Mouse (Mus musculus): ENCODE data around the gene Tecpr1. TPM values are rescaled to one million over a fixed set of nuclear protein-coding genes. Genes with fewer than 3 reads are reported as not detected.

Tecpr1 gene
- polyA plus RNA-seq, 1 experiment: 16.4 TPM

DNA sequence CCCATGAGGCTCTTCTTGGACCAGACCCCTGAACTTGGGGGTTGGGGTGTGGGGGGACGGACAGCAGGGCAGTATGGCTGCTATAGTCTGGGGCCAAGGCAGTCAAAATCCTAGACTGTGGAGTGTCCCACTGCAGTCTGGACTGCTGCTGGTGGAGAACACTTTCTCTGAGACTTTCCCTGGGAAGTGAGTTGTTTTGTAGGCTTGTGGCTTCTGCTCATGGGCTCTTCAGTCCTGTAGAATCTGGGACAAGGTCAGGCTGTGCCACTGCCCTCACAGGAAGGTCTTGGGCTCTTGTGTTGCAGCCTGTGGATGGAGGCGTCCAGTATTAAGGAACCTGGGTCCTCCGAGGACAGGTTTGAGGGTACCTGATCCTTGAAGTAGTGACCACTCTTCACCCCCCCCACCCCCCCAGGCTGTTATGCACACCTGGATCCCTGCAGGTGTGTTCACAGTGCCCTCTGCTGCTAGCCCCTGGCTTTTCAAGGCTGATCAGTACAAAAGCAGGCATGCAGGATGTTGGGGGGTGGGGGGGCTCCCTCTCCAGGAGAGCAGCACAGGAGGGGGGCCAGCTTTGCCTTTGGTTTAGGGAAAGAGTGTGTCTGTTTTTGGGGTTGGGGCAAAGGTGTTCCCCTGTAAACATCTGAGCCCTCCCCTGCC, 34.2 kb upstream of the Tecpr1 start:
- Histone ChIP-seq H3K4me3 (ENCODE audit: control insufficient read depth, low read depth, low read length) (no peak overlapping the region), H3K4me1 (ENCODE audit: control insufficient read depth, insufficient read depth, low read length) (peaks cover 26% of the 10 kb centered on the region), H3K36me3 (ENCODE audit: control insufficient read depth, insufficient read depth, low read length) (no peaks in the 10 kb centered on the region), H3K27ac (ENCODE audit: control insufficient read depth, insufficient read depth, low read depth, low read length) (no peak overlapping the region), H3K27me3 (ENCODE audit: control insufficient read depth, insufficient read depth, low read length) (no peaks in the 10 kb centered on the region)
- no peak for TF ChIP-seq CTCF (IDR thresholded peaks at IDR 0.05; ENCODE audit: control insufficient read depth, insufficient read depth, insufficient replicate concordance, low read depth, low read length)
- no peak for TF ChIP-seq POLR2A (IDR thresholded peaks at IDR 0.05; ENCODE audit: control insufficient read depth, low read depth, low read length)

DNA sequence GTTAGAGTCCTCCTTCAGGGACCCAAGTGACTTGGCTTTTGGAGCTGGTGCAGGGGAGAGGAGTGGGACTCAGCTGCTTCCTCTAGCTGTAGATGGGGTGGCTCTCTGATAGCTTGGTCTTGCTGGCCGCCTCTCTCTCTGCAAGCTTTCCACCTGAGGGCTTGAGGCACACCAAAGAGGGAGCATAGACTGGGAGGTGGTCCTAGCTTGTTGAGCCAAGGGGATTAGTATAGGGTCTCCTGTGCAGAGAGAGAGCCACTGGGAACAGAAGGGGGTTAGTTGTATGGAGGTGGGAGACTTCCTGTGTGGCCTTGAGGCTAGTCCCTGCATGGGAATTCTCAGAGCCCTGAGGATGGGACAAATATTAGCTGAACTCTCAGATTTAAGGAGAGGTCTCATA, 33.5 kb upstream of the Tecpr1 start:
- H3K27me3 ChIP-seq (ENCODE audit: control insufficient read depth, insufficient read depth, low read length): no peaks in the 10 kb centered on the region
- no peaks in the 10 kb centered on the region for H3K36me3 ChIP-seq (ENCODE audit: control insufficient read depth, insufficient read depth, low read length)
- peaks cover 26% of the 10 kb centered on the region for H3K4me1 ChIP-seq (ENCODE audit: control insufficient read depth, insufficient read depth, low read length)
- TF ChIP-seq CTCF (IDR thresholded peaks at IDR 0.05; ENCODE audit: control insufficient read depth, insufficient read depth, insufficient replicate concordance, low read depth, low read length) (no peak), POLR2A (IDR thresholded peaks at IDR 0.05; ENCODE audit: control insufficient read depth, low read depth, low read length) (no peak)
- no peak overlapping the region for H3K27ac ChIP-seq (ENCODE audit: control insufficient read depth, insufficient read depth, low read depth, low read length)
- H3K4me3 ChIP-seq (ENCODE audit: control insufficient read depth, low read depth, low read length): peak overlapping the region; percentile 86

DNA sequence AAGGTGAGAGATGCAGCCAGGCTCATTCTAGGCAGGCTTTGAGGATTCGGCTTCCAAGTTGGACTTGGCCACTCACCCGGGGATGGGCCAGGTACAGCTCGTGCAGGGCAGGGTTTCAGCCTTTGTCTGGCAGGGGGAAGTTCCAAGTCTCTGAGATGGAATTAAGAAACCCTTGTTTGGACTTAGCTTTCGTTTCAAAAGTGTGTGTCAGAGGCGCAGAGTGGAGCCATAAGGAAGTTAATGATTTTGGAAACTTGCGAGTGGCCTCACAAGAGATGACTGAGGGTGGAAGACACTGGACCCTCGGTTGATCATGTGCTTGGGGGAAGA, 33.1 kb upstream of the Tecpr1 start:
- Histone ChIP-seq H3K27me3 (ENCODE audit: control insufficient read depth, insufficient read depth, low read length) (no peaks in the 10 kb centered on the region), H3K36me3 (ENCODE audit: control insufficient read depth, insufficient read depth, low read length) (no peaks in the 10 kb centered on the region), H3K27ac (ENCODE audit: control insufficient read depth, insufficient read depth, low read depth, low read length) (peak overlapping the region; percentile 70), H3K4me3 (ENCODE audit: control insufficient read depth, low read depth, low read length) (peak overlapping the region; percentile 86), H3K4me1 (ENCODE audit: control insufficient read depth, insufficient read depth, low read length) (peaks cover 28% of the 10 kb centered on the region)
- no peak for TF ChIP-seq CTCF (IDR thresholded peaks at IDR 0.05; ENCODE audit: control insufficient read depth, insufficient read depth, insufficient replicate concordance, low read depth, low read length)
- TF ChIP-seq POLR2A (IDR thresholded peaks at IDR 0.05; ENCODE audit: control insufficient read depth, low read depth, low read length): no peak

DNA sequence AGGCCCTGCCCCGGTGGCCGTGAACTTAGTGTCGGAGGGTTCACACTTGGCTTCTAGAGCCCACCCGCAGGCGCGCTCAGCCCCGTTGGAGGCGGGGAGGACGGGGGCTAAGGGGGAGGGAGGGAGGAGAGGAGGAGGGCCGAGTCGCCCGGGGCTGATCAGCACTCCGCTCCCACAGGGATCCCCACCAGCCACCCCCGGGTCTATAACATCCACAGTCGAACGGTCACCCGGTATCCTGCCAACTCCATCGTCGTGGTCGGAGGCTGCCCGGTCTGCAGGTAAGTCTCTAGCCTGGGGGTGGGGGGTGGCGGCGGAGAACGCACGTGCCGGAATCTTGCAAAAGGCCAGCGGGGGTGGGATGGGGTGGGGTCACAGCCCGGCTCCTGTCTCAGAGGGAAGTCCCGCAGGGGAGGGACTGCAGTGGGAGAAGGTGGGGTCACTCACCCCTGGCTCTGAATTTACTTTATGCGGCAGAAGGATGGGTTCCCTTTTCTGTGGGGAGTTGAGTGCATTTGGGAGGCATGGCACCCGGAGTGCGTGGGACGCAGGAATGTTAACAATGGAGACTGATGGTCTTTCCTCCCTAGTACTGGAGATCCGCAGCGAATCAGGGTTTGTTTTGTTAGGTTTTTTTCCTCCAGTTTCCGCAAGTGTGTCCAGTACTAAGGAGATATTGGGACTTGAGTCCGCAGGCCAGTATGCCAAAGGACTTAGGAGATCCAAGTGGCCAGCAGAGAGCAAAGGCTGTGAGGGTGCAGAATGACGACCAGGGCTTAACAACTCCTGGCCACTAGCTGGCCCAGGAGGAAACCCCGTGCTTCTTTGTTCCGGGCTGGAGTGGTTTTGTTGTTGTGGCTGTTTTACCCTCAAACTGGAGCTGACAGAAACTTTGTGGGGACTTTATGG, 32.5 kb upstream of the Tecpr1 start:
- peak overlapping the region; percentile 86 for H3K4me3 ChIP-seq (ENCODE audit: control insufficient read depth, low read depth, low read length)
- H3K4me1 ChIP-seq (ENCODE audit: control insufficient read depth, insufficient read depth, low read length): peaks cover 29% of the 10 kb centered on the region
- TF ChIP-seq POLR2A (IDR thresholded peaks at IDR 0.05; ENCODE audit: control insufficient read depth, low read depth, low read length) (0 out of 2 replicates have a peak, but pooled peaks have one; percentile 11), CTCF (IDR thresholded peaks at IDR 0.05; ENCODE audit: control insufficient read depth, insufficient read depth, insufficient replicate concordance, low read depth, low read length) (no peak)
- no peaks in the 10 kb centered on the region for H3K36me3 ChIP-seq (ENCODE audit: control insufficient read depth, insufficient read depth, low read length)
- no peaks in the 10 kb centered on the region for H3K27me3 ChIP-seq (ENCODE audit: control insufficient read depth, insufficient read depth, low read length)
- peak overlapping the region; percentile 70 for H3K27ac ChIP-seq (ENCODE audit: control insufficient read depth, insufficient read depth, low read depth, low read length)

DNA sequence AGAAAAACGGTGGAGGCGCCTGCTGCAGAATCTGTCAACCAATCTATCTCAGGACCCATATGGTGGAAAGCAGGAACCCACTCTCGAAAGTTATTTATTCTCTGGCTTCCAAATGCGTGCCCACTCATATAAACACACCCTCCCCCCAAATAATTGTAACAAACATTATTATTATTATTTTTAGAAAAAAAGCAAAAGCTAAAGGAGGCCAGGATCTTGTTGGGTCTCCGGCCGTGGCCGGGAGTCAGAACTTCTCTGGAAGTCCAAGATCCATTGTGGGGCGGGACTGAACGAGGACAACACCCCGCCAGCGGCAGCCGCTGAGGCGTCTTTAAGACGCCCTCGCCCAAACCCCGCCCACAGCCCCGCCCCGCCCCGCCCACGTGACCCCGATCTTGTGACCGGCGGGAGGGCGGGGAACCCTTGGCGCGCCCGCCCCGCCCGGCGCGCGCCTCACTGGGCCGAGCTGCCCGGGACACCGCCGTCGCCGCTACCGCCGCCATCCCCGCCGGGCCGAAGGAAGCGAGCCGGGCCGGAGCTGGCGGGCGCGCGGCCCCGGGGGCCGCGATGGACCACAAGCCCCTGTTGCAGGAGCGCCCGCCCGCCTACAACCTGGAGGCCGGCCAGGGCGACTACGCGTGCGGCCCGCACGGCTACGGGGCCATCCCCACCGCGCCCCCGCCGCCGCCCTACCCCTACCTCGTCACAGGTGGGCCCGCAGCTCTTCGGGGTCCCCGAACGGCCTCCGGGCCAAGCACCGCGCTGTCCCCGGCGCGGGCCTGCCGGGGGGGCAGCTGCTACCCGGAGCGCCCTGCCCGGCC, 31.6 kb upstream of the Tecpr1 start:
- no peaks in the 10 kb centered on the region for H3K36me3 ChIP-seq (ENCODE audit: control insufficient read depth, insufficient read depth, low read length)
- peak overlapping the region; percentile 47; the same call in 1 of the 2 replicates for H3K27ac ChIP-seq (ENCODE audit: control insufficient read depth, insufficient read depth, low read depth, low read length)
- peak overlapping the region; percentile 86 for H3K4me3 ChIP-seq (ENCODE audit: control insufficient read depth, low read depth, low read length)

DNA sequence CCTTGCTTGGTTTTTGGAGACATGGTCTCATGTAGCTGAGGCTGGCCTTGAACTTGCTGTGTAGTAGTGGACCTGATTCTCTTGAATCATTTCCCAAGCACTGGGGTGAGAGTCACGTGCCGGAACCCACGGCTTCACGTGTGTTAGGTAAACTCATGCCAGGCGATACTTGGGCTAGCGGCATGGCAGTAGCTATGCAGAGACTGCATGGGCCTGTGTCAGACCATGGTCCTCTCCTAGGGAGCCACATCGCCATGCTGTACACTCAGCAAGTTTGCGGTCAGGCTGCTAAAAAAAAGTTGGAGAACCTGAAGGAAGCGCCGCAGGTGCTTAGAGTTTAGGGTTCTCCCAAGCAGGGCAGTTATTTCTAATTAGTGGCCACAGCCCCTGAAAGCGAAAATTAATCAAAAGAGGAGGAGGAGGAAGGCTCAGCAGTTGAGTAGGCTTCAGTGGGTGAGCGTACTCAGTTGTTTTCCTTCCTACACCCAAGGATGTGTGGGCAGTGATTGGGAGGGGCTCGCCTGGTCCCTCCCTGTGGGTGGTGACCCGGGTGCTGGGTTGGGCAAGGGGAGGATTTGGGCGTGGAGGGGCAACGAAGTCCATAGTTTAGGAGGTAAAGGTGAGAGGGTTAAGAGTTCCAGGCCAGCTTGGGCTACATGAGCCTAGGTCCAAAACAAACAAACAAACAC, 30.9 kb upstream of the Tecpr1 start:
- Histone ChIP-seq H3K4me1 (ENCODE audit: control insufficient read depth, insufficient read depth, low read length) (peaks cover 29% of the 10 kb centered on the region), H3K27ac (ENCODE audit: control insufficient read depth, insufficient read depth, low read depth, low read length) (peak overlapping the region; percentile 23; the same call in 1 of the 2 replicates), H3K27me3 (ENCODE audit: control insufficient read depth, insufficient read depth, low read length) (no peaks in the 10 kb centered on the region), H3K36me3 (ENCODE audit: control insufficient read depth, insufficient read depth, low read length) (no peaks in the 10 kb centered on the region), H3K4me3 (ENCODE audit: control insufficient read depth, low read depth, low read length) (peak overlapping the region; percentile 61)
- TF ChIP-seq POLR2A (IDR thresholded peaks at IDR 0.05; ENCODE audit: control insufficient read depth, low read depth, low read length) (peak; percentile 35; the same call in 1 of the 2 replicates), CTCF (IDR thresholded peaks at IDR 0.05; ENCODE audit: control insufficient read depth, insufficient read depth, insufficient replicate concordance, low read depth, low read length) (no peak)

More for the DNA sequence above, 31.6 kb upstream of the Tecpr1 start:
- H3K27me3 ChIP-seq (ENCODE audit: control insufficient read depth, insufficient read depth, low read length): no peaks in the 10 kb centered on the region
- peaks cover 29% of the 10 kb centered on the region for H3K4me1 ChIP-seq (ENCODE audit: control insufficient read depth, insufficient read depth, low read length)
- TF ChIP-seq CTCF (IDR thresholded peaks at IDR 0.05; ENCODE audit: control insufficient read depth, insufficient read depth, insufficient replicate concordance, low read depth, low read length) (no peak), POLR2A (IDR thresholded peaks at IDR 0.05; ENCODE audit: control insufficient read depth, low read depth, low read length) (peak; percentile 52; the same call in 1 of the 2 replicates)
